Mouse (Mus musculus): Measurements from ENCODE around the gene Phlpp1. TPM values are rescaled to one million over a fixed set of nuclear protein-coding genes. Genes with fewer than 3 reads are reported as not detected.

Phlpp1 gene
- polyA plus RNA-seq, 1 experiment from 2014 or later: 8.8 TPM

- no peak for ATAC-seq (ENCODE audit: low FRiP score, low read depth)
- Histone ChIP-seq H3K4me1 (peaks cover 12% of the 10 kb centered on the region; the same call in 1 of the 2 replicates), H3K9ac (no peak overlapping the region), H3K36me3 (no peaks in the 10 kb centered on the region), H3K4me3 (no peak overlapping the region), H3K27ac (no peak overlapping the region), H3K27me3 (replicated peaks) (no peaks in the 10 kb centered on the region), H3K9me3 (no peaks in the 10 kb centered on the region), H3K4me2 (replicated peaks) (no peak overlapping the region)
- WGBS: 58% methylated on average over 10 of the region's 10 CpGs
Measured at GRCm38 (mm10) chr1:106274561-106275001, 103.0 kb downstream of the Phlpp1 start.

DNA sequence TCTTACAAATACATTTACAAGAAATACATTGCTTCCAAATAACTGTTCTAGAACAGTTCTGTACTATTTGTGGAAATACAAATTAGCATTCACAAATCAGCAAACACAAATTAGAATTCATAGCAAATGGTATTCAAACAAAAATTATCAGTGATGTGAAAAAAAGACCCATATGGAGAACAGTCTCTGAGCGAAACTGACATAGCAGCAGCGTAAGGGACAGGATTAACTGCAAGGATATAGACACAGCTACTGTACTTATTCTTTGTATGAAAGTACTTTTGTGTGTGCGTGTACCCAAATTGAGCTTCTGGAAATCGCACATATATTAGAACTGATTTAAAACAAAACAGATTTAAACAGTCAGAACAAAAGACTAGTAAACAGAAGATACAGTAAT lies 103.6 kb downstream of the Phlpp1 start:
- Histone ChIP-seq H3K9ac (no peak overlapping the region), H3K36me3 (no peaks in the 10 kb centered on the region), H3K9me3 (no peaks in the 10 kb centered on the region), H3K27me3 (replicated peaks) (no peaks in the 10 kb centered on the region), H3K4me3 (no peak overlapping the region), H3K4me2 (replicated peaks) (no peak overlapping the region), H3K4me1 (peaks cover 16% of the 10 kb centered on the region; the same call in 1 of the 2 replicates), H3K27ac (no peak overlapping the region)
- ATAC-seq (ENCODE audit: low FRiP score, low read depth): no peak
- WGBS: 96% methylated on average over 4 of the region's 4 CpGs

- Histone ChIP-seq H3K27me3 (replicated peaks) (no peaks in the 10 kb centered on the region), H3K9me3 (no peaks in the 10 kb centered on the region), H3K4me2 (replicated peaks) (no peak overlapping the region), H3K9ac (no peak overlapping the region), H3K36me3 (no peaks in the 10 kb centered on the region), H3K4me3 (no peak overlapping the region), H3K27ac (no peak overlapping the region), H3K4me1 (peaks cover 16% of the 10 kb centered on the region; the same call in 1 of the 2 replicates)
- 82% methylated on average over 7 of the region's 7 CpGs for WGBS
- ATAC-seq (ENCODE audit: low FRiP score, low read depth): no peak
Measured at GRCm38 (mm10) chr1:106275731-106276130, 104.2 kb downstream of the Phlpp1 start.

GRCm38 (mm10) chr1:106276824-106277223 lies 105.3 kb downstream of the Phlpp1 start:
- 67% methylated on average over 1 of the region's 1 CpGs for whole genome bisulfite sequencing
- Histone ChIP-seq H3K4me2 (replicated peaks) (no peak overlapping the region), H3K4me1 (peaks cover 16% of the 10 kb centered on the region; the same call in 1 of the 2 replicates), H3K9ac (no peak overlapping the region), H3K36me3 (no peaks in the 10 kb centered on the region), H3K27ac (no peak overlapping the region), H3K9me3 (no peaks in the 10 kb centered on the region), H3K4me3 (no peak overlapping the region), H3K27me3 (replicated peaks) (no peaks in the 10 kb centered on the region)
- ATAC-seq (ENCODE audit: low FRiP score, low read depth): no peak

DNA sequence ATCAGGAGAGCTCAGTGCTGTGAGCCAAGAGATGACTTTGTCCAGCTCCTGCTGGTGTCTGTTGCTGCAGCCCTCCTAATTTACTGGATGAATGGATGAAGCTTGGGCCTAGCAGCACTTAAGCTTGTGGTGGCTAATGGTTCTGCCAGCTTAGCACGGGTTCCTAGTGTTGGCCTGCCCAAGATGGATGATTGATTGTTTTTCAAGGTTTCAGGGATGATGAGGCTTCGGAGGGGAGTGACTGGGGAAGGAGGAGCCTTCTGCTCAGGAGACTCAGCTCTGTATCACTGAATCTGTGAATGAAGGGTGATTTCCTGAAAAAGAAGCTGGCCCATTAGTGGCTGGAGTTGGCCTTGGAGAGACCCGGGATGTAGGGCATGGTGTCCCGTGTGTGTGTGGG lies 105.7 kb downstream of the Phlpp1 start:
- Histone ChIP-seq H3K9me3 (no peaks in the 10 kb centered on the region), H3K9ac (no peak overlapping the region), H3K4me3 (no peak overlapping the region), H3K27ac (no peak overlapping the region), H3K4me2 (replicated peaks) (no peak overlapping the region), H3K4me1 (peaks cover 16% of the 10 kb centered on the region; the same call in 1 of the 2 replicates), H3K36me3 (no peaks in the 10 kb centered on the region), H3K27me3 (replicated peaks) (no peaks in the 10 kb centered on the region)
- 55% methylated on average over 4 of the region's 4 CpGs for WGBS
- ATAC-seq (ENCODE audit: low FRiP score, low read depth): 0 out of 2 replicates have a peak, but pooled peaks have one; percentile 22

GRCm38 (mm10) chr1:106278552-106279060 lies 107.1 kb downstream of the Phlpp1 start:
- no peak overlapping the region for H3K4me3 ChIP-seq
- H3K9me3 ChIP-seq: no peaks in the 10 kb centered on the region
- no peaks in the 10 kb centered on the region for H3K27me3 ChIP-seq (replicated peaks)
- ATAC-seq (ENCODE audit: low FRiP score, low read depth): no peak
- H3K4me1 ChIP-seq: peaks cover 16% of the 10 kb centered on the region; the same call in 1 of the 2 replicates
- WGBS: 83% methylated on average over 5 of the region's 5 CpGs
- no peak overlapping the region for H3K27ac ChIP-seq
- no peak overlapping the region for H3K4me2 ChIP-seq (replicated peaks)
- H3K9ac ChIP-seq: no peak overlapping the region
- H3K36me3 ChIP-seq: no peaks in the 10 kb centered on the region

- Histone ChIP-seq H3K9ac (no peak overlapping the region), H3K4me2 (replicated peaks) (no peak overlapping the region), H3K4me1 (peaks cover 13% of the 10 kb centered on the region; the same call in 1 of the 2 replicates), H3K27me3 (replicated peaks) (no peaks in the 10 kb centered on the region), H3K36me3 (no peaks in the 10 kb centered on the region), H3K4me3 (no peak overlapping the region), H3K27ac (no peak overlapping the region), H3K9me3 (no peaks in the 10 kb centered on the region)
- no peak for ATAC-seq (ENCODE audit: low FRiP score, low read depth)
- 95% methylated on average over 2 of the region's 2 CpGs for WGBS
Measured at GRCm38 (mm10) chr1:106279404-106280123, 108.0 kb downstream of the Phlpp1 start.

- Histone ChIP-seq H3K27ac (no peak overlapping the region), H3K4me1 (peaks cover 10% of the 10 kb centered on the region; the same call in 1 of the 2 replicates), H3K4me3 (no peak overlapping the region), H3K4me2 (replicated peaks) (no peak overlapping the region), H3K27me3 (replicated peaks) (no peaks in the 10 kb centered on the region), H3K9me3 (no peaks in the 10 kb centered on the region), H3K9ac (no peak overlapping the region), H3K36me3 (no peaks in the 10 kb centered on the region)
- 82% methylated on average over 8 of the region's 8 CpGs for WGBS
- no peak for ATAC-seq (ENCODE audit: low FRiP score, low read depth)
Measured at GRCm38 (mm10) chr1:106280171-106280913, 108.8 kb downstream of the Phlpp1 start.

GRCm38 (mm10) chr1:106286815-106287214 lies 115.3 kb downstream of the Phlpp1 start:
- Histone ChIP-seq H3K9ac (no peak overlapping the region), H3K36me3 (peaks cover 9% of the 10 kb centered on the region; the same call in 1 of the 2 replicates), H3K4me3 (no peak overlapping the region), H3K27me3 (replicated peaks) (no peaks in the 10 kb centered on the region), H3K27ac (no peak overlapping the region), H3K4me1 (no peaks in the 10 kb centered on the region), H3K4me2 (replicated peaks) (no peak overlapping the region), H3K9me3 (no peaks in the 10 kb centered on the region)
- 95% methylated on average over 7 of the region's 7 CpGs for WGBS
- no peak for ATAC-seq (ENCODE audit: low FRiP score, low read depth)

DNA sequence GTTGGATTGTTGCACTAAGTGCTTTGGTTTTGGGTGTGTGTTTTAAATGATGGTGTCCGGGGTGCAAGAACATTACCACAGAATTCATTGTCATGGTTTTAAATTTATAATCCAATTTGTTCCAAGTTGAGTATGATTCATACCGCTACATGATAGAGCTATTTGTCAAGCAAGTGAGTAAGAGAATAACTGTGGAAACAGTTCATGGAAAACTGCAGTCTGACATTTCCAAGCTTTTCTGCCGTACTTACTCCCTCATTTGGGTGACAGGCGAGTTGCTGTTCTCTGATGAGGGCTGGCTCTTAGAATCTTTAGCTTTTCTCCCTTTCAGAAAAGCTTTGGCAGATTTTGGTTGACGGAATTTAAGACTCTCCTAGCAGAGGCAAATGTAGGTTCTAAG lies 117.5 kb downstream of the Phlpp1 start:
- 87% methylated on average over 5 of the region's 5 CpGs for WGBS
- no peak overlapping the region for H3K4me3 ChIP-seq

GRCm38 (mm10) chr1:106289580-106289979 lies 118.0 kb downstream of the Phlpp1 start:
- Histone ChIP-seq H3K4me1 (no peaks in the 10 kb centered on the region), H3K36me3 (peaks cover 9% of the 10 kb centered on the region; the same call in 1 of the 2 replicates), H3K9me3 (no peaks in the 10 kb centered on the region), H3K27ac (no peak overlapping the region), H3K9ac (no peak overlapping the region), H3K4me2 (replicated peaks) (no peak overlapping the region), H3K27me3 (replicated peaks) (no peaks in the 10 kb centered on the region), H3K4me3 (no peak overlapping the region)
- ATAC-seq (ENCODE audit: low FRiP score, low read depth): no peak
- 85% methylated on average over 2 of the region's 2 CpGs for WGBS

More for the DNA sequence above, 117.5 kb downstream of the Phlpp1 start:
- Histone ChIP-seq H3K9ac (no peak overlapping the region), H3K27ac (no peak overlapping the region), H3K36me3 (peaks cover 9% of the 10 kb centered on the region; the same call in 1 of the 2 replicates), H3K9me3 (no peaks in the 10 kb centered on the region), H3K27me3 (replicated peaks) (no peaks in the 10 kb centered on the region), H3K4me1 (no peaks in the 10 kb centered on the region), H3K4me2 (replicated peaks) (no peak overlapping the region)
- ATAC-seq (ENCODE audit: low FRiP score, low read depth): no peak

GRCm38 (mm10) chr1:106309394-106310039 lies 138.0 kb downstream of the Phlpp1 start:
- ATAC-seq (ENCODE audit: low FRiP score, low read depth): no peak
- H3K36me3 ChIP-seq: no peaks in the 10 kb centered on the region
- no peak overlapping the region for H3K4me3 ChIP-seq
- H3K9me3 ChIP-seq: no peaks in the 10 kb centered on the region
- H3K4me2 ChIP-seq (replicated peaks): no peak overlapping the region
- no peaks in the 10 kb centered on the region for H3K27me3 ChIP-seq (replicated peaks)
- H3K9ac ChIP-seq: no peak overlapping the region
- no peaks in the 10 kb centered on the region for H3K4me1 ChIP-seq
- no peak overlapping the region for H3K27ac ChIP-seq
- 95% methylated on average over 3 of the region's 3 CpGs for WGBS

Measured in neural tube, embryonic 12.5 days (tissue).